Mouse (Mus musculus) thymus, postnatal 14 days (tissue): Measurements from ENCODE around the gene Map2k2.

Experiments
- DNase-seq: peaks from one replicate; pipeline ENCODE4 v3.0.0; 2021

Gene Map2k2

DNA sequence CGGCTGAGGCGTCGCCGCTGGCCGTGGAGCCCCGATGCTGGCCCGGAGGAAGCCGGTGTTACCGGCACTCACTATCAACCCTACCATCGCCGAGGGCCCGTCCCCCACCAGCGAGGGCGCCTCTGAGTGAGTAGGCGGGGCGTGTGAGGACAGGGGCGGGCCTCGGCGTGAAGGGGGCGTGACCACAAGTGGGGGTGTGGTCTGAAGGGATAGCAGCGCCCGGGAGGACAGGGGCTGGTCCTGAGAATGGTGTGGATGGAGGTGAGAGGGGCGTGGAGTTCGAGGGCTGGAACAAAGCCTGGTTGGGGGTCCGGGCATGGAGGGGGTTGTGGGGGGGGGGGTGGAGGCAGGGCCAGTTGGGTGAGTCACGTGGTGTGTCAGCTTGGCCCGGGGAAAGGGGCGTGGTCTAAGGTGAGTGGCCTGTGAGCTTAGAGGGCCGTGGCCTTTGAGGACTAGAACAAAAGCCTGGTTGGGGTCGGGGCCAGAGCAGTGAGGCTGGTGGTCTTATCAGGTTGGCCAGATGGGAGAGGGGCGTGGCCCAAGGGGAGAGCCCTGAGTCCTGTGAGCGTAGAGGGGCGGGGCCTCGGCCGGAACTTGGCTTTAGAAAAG lies 502 bp downstream of the Map2k2 start:
- DNase-seq = peak; percentile 90

DNA sequence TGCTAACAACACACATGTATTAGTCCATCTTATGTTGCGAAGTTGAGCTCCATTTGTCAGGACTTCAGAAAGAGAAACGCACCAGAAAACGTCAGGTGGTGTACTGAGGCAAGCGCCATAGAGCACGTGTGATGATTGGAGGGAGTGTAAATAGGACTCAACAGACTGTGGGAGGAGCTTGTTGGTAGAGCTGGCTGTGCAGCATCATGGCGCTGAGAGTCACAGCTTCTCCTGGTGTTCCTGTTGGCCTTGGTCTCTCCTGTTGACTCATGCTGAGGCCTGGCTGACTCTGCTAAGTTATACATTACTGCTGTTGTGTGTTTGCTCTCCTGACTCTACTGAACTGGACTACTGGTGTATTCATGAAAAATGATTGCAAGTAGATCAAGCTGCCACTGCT lies 7.2 kb downstream of the Map2k2 start:
- DNase-seq = no peak

DNA sequence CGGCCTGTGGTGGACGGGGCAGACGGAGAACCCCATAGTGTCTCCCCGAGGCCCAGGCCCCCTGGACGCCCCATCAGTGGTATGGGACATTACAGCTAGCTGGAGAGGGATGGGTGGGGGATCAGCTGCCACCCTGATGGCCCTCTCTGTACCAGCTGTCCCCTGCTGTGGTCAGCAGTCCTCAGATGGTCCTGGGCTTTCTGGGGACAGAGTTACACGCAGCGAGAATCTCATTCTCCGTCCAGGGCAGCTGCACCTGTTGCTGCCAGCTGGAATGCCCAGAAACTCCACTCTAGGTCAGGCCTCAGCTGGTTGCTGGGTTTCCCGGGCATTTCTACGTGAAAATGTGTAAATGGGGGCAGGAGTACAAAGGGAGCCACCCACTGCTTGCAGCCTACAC lies 13.9 kb downstream of the Map2k2 start:
- no peak for DNase-seq

DNA sequence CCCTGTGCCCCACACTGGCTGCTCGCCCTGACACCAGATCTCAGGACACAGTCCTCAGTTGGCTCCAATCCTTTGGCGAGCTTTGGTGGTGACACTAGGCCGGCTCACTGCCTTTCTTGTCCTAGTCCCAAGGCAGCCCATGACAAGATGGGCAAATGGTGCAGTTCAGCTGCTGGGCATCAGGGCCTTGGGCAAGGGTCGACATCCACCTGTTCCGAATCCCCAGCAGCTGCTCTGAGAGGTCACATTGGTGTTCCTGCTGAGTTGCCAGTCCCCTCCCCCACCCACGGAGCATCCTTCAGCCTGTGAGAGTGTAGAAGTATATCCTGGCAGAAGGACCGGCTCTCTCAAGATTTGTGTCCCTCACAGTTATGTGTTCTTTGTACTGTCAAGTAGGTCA lies 14.9 kb downstream of the Map2k2 start:
- DNase-seq = no peak

DNA sequence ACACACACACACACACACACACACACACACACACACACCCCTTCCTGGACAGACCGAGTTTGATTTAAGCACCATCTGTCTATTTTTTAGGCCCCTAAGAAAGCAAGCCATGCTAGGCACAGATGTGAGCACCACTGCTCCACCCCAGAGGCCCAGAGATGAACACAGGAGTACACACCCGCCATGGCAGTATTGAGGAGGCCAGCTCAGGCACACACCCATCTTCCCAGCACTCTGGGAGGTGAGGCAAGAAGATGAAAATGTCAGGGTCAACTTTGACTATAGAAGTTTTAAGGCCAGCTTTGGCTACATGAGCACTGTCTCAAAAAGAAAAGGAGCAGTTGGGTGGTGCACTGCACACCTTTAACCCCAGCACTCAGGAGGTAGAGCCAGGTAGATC lies 17.2 kb downstream of the Map2k2 start:
- DNase-seq = no peak

DNA sequence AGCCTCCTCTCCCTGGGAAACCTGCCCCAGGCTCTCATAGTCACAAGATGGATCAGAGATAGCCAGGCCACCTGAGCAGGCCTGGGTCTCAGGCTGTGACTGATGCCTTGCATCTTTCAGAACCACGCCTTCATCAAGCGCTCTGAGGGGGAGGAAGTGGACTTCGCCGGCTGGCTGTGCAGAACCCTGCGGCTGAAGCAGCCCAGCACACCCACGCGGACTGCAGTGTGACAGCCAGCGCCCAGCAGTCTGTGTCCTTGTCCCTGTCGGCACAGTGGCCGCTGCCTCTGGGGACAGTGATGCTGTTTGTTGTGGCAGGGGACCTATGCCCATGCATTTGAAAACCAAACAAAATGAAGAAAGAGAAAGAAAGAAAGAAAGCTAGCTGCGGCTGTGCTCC lies 17.8 kb downstream of the Map2k2 start:
- no peak for DNase-seq

DNA sequence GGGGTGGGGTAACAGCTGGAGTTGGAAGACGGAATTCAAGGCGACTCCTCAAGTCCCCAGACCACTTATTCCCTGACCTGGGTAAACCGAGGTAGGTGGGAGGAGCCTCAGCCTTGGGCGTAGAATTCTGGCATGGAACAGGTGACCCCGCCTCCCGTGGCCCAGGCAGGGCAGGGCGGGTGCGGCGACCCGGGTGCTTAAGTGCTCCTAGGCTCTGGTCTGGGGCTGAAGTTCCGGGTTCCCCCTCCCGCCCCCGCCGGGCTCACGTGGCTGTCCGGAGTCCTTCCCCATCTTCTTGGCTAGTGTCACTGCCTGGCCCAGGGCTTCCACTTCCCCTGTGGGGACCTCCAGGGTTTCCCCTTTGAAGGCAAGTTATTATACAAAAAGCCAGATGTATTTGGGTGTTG lies 28.5 kb downstream of the Map2k2 start:
- peak; percentile 49 for DNase-seq

DNA sequence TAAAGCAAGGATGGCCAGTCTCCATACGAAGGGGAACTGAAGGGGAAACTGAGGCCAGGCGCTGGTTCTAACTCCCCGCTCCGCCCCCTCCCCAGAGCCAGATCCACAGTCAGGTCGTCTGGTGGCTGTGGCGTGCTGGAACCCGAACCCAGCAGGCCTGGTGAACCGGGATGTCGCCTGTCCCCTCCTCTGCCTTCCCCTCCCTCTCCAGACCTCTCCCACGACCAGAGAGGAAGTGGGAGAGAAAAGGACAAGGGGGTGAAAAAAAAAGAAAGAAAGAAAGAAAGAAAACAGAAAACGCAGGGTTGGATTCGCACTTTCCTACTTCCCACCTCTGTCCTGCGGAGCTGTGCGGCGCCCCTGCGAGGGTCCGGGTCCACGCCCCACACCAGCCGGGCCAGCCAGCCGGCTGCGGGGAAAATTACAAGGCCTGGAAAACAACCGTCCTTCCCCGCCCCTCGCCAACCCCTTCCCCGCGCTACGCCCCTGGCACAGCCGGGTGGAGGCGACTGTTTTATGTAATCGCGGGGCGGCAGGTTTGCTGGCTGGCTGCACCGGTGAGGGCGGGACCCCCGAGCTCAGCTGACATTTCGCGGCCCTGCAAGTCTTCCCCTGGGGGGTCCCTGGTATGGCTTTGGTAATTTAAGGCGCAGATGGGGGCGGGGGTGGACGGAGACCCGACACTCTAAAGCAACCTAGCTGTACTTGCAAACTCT lies 29.4 kb downstream of the Map2k2 start, which contains the start of gene Zbtb7a:
Gene Zbtb7a, plus strand, starts transcription at position 255 of the 716 bp plus-strand sequence.
- peak; percentile 56 for DNase-seq

DNA sequence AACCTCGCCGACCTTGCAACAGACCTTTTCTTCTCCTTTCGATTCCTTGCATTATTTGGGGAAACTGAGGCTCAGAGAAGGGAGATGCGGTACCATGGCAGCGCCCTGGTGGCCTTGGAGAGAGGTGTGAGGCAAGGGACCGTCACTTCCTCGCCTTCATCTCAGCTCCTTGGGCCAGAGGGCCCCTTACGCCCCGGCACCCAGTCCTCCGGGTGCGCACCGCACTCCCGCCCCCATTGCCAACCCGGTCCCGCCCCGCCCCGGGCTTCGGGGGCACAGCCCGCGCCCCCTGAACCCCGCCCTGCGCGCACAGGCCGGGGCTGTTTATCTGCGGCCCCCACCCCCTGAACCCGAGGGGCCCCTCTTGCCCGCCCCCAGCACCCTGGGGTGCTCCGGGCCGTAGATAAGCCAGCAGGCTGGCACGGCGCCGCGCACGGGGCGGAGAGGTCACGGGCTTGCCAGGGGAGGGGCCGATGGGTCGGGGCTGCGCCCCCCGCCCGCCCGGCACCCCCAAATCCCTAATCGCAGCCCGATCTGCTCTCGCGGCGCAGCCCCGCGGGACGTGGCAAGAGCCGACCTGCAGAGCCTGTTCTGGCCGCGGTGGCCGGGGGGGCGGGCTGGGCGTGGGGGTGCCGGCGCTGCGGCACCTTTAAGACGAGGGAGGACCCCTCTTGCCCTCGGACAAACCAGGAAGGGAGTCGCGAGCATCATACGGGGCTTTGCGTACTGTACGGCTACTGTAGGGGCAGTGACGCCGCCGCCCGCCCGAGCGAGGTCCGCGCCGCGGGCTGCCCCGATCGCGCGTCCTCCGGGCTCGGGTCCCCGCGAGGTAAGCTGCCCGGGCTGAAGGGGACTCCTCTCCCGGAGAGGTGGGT lies 30.4 kb downstream of the Map2k2 start:
- DNase-seq = peak; percentile 74

DNA sequence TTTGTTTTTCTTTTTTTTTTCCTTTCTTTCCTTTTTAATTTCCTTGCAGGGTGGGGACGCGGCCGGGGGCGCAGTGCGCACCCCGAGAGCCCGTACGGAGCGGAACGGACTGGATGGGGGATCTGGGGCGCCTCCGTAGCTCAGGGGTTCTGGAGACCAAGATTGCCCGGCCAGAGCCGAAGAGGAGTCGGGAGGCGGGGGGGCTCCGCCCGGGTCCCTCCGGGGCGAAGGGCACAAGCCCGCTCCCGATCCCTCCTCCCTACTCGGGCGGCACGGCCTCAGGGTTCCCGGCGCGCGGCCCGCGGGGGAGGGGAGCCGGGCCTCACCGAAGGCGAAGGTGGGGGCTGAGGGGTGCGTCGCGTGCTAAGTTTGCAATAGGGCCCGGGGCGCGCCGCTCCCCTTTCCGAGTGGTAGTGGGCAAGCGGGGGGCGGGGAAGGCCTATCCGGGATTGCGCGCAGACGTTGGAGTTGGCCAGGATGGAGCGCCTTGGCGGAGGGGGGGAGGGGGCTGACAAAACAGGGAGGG lies 31.1 kb downstream of the Map2k2 start:
- peak; percentile 90 for DNase-seq

DNA sequence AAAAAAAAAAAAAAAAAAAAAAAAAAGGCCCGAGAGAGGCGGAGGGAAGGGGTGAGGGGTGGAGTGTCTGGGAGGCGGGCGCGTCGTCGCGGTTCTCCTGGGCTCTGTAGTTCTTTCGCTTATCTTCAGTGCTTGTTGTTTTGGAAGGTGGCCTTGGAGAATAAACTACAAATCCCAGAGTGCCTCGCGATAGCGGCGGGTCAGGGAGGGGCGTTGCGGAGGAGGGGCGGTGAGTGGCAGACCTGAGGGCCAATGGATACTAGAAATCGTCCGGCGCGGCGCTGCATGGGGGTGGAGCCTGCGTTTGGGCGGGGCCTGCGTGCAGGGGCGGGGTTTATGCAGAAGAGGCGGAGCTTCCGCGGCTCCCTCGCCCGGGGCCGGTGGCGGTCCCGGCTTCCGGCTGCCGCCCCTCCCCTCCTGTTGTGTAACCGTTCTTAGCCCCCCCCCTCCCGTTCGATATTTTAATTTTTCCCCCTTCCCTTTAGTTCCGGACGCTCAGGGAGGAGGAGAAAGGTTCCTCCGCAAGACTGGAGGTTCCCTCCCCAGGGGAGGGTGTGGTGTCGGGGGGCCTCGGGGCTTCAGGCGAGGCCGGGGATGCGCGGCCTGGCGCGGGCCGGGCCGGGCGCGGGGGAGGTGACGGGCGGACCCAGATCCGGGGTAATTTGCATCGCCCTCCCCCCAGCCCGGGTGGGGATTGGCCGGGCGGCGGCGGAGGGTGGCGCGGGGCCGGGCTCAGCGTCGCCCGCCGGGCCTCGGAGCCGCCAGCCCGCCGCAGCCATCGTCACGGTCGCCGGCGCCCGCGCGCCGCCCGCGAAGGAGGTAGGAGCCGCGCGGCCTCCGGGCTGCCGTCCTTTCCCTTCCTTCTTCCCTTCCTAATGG lies 31.8 kb downstream of the Map2k2 start:
- peak; percentile 99 for DNase-seq

DNA sequence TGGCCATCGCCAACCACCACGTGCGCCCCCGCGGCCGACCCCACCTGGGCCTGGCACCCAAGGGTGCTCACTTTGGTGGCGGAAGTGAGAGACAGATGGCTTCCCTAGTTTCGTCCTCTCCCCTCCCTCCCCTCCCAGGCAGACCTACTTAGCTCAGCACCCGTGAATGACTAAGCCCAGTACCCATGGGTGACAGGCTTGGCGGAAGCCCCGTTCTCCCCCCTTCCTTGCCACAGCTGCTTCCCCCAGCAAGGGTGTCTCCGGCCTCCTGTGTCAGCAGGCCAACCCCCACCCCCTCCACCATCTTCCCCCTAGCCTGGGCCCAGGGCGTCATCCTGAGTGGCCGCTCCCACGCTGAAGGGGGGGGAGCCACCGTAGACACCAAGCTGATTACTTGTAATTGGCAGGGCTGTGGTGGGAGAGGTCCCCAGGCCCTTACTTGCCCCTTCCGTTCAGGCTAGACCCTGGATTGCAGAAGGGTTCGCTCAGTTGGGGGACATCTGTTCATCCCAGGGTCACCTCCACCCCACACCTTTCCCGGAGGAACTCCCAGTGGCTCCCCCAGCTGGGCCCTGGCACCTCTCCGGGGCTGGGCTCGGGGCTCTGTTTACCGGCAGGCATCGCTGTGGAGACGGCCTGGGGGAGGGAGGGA lies 32.5 kb downstream of the Map2k2 start:
- no peak for DNase-seq

DNA sequence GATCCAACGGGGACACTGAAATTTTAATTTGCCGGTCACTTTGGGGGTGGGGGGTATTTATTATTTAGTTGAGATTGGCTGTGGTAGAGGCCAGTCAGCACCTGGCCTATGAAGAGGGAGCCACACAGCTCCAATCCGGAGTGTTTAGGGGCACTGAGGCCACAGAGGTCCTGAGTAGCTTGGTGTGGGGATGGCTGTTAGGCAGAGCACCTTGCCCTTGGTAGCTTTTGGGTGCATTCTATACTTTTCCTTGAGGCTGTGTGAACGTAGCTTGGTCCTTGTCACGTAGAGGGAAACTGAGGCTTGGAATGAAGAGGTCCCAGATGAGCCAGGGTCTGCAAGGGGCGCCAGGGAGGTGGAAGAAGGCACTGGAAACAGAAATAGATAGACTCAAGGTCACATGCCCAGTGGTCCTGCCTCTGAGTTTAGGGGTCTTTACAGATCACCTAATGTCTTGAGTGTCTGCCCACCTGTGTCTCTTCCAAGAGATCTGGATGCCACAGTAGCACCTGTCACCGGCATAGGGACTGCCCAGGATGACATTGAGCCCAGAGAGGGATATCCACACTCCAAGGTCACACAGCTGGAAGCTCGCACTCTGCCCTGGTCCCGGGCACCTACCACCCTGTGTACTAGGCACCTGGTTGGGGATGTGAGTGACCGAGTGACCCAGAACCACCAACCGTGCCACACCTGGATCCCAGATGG lies 33.3 kb downstream of the Map2k2 start:
- DNase-seq = no peak

DNA sequence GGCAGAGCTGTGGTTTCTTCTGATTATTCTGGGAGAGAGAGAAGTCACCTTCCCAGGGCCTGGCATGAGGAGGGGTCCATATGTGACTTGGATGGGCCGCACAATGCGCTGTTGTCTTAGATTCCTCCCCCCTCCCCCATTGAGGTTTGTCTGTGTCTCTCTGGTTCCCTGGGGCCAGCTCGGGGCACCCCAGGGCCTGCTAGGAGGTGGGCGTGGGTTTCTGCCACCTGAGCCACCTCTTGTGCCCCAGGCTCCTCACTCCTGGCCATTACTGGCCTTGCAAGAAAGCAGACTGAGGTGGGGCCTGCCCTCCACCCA lies 33.8 kb downstream of the Map2k2 start:
- DNase-seq = no peak

DNA sequence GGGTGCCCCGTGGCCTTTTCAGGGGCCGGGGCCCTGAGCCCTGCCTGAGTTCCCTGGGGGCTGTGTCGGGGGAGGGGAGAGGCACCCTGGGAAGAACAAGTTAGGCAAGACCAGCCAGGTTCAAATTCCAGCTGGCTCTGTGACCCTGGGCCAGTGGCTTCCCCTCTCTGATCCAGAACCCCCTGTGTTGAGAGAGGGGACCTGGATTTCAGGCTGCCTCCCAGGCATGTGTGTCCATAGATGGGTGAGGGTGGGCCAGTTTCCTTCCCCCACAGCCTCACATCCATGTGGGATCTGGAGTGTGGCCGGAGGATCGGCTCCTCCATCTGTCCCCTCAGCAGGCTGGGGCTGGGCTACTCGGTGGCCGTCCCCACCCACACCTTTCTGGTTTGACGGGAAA lies 34.3 kb downstream of the Map2k2 start:
- no peak for DNase-seq

DNA sequence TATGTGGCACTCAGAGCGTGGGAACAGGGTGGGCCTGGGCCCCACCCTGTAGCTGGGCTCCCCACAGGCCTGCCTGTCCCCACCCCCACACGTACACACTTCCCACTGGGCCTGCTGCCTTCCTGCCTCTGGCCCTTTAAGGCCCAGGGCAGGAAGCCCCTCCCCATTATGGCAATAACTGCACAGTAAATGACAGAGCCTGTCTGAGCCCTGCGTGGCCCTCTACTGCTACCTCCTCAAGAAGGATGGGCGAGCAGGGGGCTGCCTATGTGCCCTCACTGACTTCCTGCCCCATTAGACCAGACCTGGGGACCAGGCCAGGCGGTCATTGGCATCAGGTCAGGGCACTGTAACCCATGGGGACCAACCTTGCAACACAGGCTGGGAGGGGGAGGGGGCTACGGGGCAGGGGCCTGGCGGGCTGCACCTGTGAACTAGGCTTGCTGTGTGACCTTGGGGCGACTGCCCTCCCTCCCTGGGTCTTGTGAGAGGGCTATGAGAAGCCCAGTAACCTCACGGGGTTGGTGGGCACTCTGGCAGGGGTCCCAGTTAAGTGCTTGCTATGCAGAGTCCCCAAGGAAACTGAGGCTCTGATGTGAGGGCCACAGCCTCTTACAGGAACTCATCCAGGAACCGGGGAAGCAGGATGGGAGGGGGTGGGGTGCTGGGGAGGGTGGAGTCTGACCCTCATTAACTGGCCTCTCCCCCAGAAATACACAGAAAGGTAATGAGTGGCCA lies 35.2 kb downstream of the Map2k2 start:
- DNase-seq = peak; percentile 48

DNA sequence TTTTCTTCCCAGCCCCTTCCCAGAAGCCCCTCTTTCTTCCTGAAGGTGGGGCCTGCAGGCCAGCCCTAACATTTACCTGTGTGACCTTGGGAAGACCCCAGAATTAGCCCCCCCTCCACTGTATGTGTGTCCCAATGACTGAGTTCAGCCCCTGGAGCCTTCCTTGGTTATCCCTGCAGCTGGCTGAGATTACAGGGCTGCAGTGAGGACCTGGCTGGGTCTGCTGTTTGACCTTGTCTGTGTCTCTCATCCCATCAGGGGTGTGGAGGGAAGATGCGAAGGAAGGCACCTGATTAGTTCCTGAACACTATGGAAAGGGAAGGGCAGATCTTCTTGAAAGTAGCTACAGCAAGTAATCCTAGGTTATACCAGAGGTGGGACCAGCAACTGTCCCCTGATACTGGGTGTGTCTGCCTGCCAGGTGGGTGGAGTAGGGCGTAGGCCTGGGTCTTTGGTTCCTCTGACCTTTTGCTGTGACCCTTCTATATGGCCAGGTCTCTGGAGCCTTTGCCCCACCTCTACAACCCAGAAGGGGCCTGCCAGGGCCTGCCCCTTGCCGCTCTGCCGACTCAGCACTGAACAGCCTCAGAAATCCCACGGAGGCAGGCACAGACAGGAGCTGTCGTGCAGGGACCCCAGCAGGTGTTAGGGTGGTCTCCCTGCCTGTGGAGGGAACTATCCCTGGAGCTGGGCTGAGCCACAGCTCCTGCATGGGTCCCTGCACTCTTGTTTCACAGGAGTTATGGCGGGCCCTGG lies 35.9 kb downstream of the Map2k2 start:
- no peak for DNase-seq

DNA sequence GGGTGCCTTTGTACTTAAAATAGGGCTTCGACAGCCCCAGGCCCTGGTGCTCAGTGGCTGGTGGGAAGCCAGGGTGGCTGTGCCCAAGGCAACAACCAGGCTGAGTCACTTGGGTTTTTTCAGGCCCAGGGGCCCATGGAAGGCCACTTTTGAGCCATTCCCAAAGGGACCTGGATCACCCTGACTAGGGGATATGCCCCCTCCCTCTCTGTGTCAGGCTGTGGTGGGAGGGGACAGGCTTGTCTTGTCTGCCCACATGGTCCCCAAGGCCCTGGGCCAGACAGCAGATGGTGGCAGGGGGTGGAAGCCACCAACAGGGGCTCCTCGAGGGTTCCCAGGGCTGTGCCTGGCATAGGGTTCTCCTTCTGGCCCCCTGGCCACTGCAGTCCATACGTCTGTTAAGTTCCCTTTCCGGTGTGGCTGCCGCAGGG lies 36.9 kb downstream of the Map2k2 start:
- no peak for DNase-seq

DNA sequence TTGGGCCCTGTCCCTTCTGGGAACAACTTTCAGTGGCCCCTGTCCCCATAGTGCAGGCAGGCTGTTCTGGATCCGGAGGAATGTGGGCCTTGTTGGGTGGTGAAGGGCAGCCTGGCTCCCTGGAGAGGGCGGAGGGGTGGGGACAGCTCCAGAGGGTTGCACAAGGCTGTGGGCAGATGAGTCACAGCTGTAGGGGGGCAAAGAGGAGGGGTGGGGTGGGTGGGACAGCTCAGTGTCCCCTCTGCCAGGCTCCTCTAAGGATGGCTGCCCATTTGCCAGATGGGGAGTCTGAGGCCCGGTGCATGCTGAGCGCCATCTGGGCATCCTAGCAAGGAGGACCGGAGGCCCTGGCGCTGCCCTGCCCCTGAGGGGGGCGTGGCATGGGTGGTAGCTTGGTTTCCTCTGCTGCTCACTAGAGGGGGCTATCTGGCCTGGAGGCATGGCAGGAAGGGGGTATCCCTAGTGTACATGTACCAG lies 37.5 kb downstream of the Map2k2 start:
- peak; percentile 28 for DNase-seq
